In the genomic region with DNA sequence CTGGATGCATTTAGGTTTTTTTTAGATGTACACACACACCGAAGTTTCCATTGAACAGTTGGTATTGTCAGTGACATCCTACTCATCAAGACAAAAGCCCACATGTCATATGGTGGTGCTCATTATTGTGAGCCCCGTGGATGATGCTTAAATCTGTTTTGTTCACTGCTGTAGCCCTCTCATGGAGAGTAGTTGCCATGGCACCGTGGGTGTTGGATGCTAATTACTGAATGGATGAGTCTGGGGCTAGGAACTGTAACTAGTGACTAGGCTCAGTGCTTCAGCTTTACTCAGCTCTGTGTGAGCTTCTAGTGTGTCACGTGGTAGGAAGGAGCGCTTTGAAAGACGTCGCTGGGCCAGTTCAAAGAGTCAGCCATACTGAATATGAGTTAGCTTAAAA, we compare ENCODE assay signal across 12 mouse cellular contexts. TPM values are rescaled to one million over a fixed set of nuclear protein-coding genes. Genes with fewer than 3 reads are reported as not detected.
DNase-seq lines count a peak whose midpoint lies in the region; ATAC-seq lines count a peak whose summit lies in the region.
"Had no signal": no experiment of that assay in that cellular context is flagged by ENCODE, and none has a peak within 500 bp of the region (broad histone marks: within the 10 kb centered on the region; RNA-seq: fewer than 3 reads in every experiment).

No protein-coding gene starts in this region.

- H3K4me2 ChIP-seq in midbrain, embryonic 11.5 days, result no peak overlapping the region
- no peak overlapping the region for H3K4me2 ChIP-seq in forebrain, embryonic 14.5 days (ENCODE audit: low read length)
- H3K4me2 ChIP-seq: heart, embryonic 15.5 days; liver, embryonic 11.5 days had no signal

- 73% methylated on average over 7 of the region's 7 CpGs for WGBS in midbrain, embryonic 11.5 days
- 79% methylated on average over 7 of the region's 7 CpGs for WGBS in midbrain, embryonic 10.5 days
- 62% methylated on average over 7 of the region's 7 CpGs for WGBS in forebrain, embryonic 14.5 days

- no peak overlapping the region for H3K9ac ChIP-seq in midbrain, embryonic 11.5 days (ENCODE audit: low read length)
- no peak overlapping the region for H3K9ac ChIP-seq in forebrain, embryonic 14.5 days (ENCODE audit: low read length)
- H3K9ac ChIP-seq: heart, embryonic 15.5 days had no signal

- H3K4me1 ChIP-seq in midbrain, embryonic 11.5 days (ENCODE audit: control insufficient read depth, insufficient read depth, low read length), result 0 out of 2 replicates have a peak, but pooled peaks cover 2% of the 10 kb centered on the region
- H3K4me1 ChIP-seq in midbrain, embryonic 10.5 days, result peaks cover 6% of the 10 kb centered on the region; the same call in 1 of the 2 replicates
- peaks cover 6% of the 10 kb centered on the region; the same call in 1 of the 2 replicates for H3K4me1 ChIP-seq in forebrain, embryonic 14.5 days (ENCODE audit: control insufficient read depth, insufficient read depth, low read length)
- H3K4me1 ChIP-seq: heart, embryonic 15.5 days had no signal

- no peak overlapping the region for H3K4me3 ChIP-seq in midbrain, embryonic 11.5 days (ENCODE audit: low read depth, low read length)
- H3K4me3 ChIP-seq in midbrain, embryonic 10.5 days, result no peak overlapping the region
- no peak overlapping the region for H3K4me3 ChIP-seq in forebrain, embryonic 14.5 days (ENCODE audit: low read depth, low read length)
- H3K4me3 ChIP-seq: heart, embryonic 15.5 days had no signal

- no peaks in the 10 kb centered on the region for H3K36me3 ChIP-seq in midbrain, embryonic 11.5 days (ENCODE audit: control insufficient read depth, insufficient read depth, low read length)
- peaks cover 46% of the 10 kb centered on the region for H3K36me3 ChIP-seq in midbrain, embryonic 10.5 days
- peaks cover 29% of the 10 kb centered on the region for H3K36me3 ChIP-seq in forebrain, embryonic 14.5 days (ENCODE audit: control insufficient read depth, insufficient read depth, low read length)
- H3K36me3 ChIP-seq: heart, embryonic 15.5 days had no signal

- ATAC-seq in midbrain, embryonic 11.5 days (ENCODE audit: low FRiP score), result peak; percentile 40; the same call in 1 of the 2 replicates
- ATAC-seq in forebrain, embryonic 14.5 days, result peak; percentile 55; the same call in 1 of the 2 replicates

- intact Hi-C loops in heart, postnatal 36 days (cut with DNase I), result no loop called here

- no peaks in the 10 kb centered on the region for H3K27me3 ChIP-seq in midbrain, embryonic 11.5 days (ENCODE audit: control insufficient read depth, insufficient read depth, low read length)
- no peaks in the 10 kb centered on the region for H3K27me3 ChIP-seq in midbrain, embryonic 10.5 days (ENCODE audit: low read depth, poor library complexity, severe bottlenecking)
- H3K27me3 ChIP-seq in forebrain, embryonic 14.5 days (replicated peaks; ENCODE audit: control insufficient read depth, insufficient read depth, low read length), result no peaks in the 10 kb centered on the region
- H3K27me3 ChIP-seq: heart, embryonic 15.5 days had no signal

- H3K9me3 ChIP-seq in midbrain, embryonic 11.5 days (ENCODE audit: control insufficient read depth, low read length), result no peaks in the 10 kb centered on the region
- H3K9me3 ChIP-seq in midbrain, embryonic 10.5 days (replicated peaks), result no peaks in the 10 kb centered on the region
- no peaks in the 10 kb centered on the region for H3K9me3 ChIP-seq in forebrain, embryonic 14.5 days (replicated peaks; ENCODE audit: control insufficient read depth, low read length)
- H3K9me3 ChIP-seq: heart, embryonic 15.5 days had no signal

- H3K27ac ChIP-seq in midbrain, embryonic 11.5 days (ENCODE audit: low read depth, low read length), result no peak overlapping the region
- H3K27ac ChIP-seq in midbrain, embryonic 10.5 days (replicated peaks), result no peak overlapping the region
- no peak overlapping the region for H3K27ac ChIP-seq in forebrain, embryonic 14.5 days (ENCODE audit: low read depth, low read length)
- H3K27ac ChIP-seq: heart, embryonic 15.5 days had no signal

- no peak for DNase-seq in midbrain, embryonic 11.5 days (ENCODE audit: low spot score, missing footprints)
- DNase-seq in midbrain, embryonic 10.5 days (ENCODE audit: low spot score), result no peak
- no peak for DNase-seq in forebrain, embryonic 14.5 days (ENCODE audit: low spot score)
- peak; percentile 80 to 90 for DNase-seq in layer of hippocampus, adult 8-10 months (ENCODE audit: low spot score in 2 of 2)
- DNase-seq in retina, postnatal 1 day, result peak; percentile 80
- DNase-seq in heart, postnatal 36 days, result no peak
- no peak for DNase-seq in lung, postnatal 4 days
- no peak for DNase-seq in cerebellum, adult 11 months
- DNase-seq: cerebellum, postnatal 36 days; kidney, postnatal 10 days had no signal

RNA-seq across cellular contexts. Expression of gene Slain1, which starts 13.0 kb away (rescaled TPM):
- polyA plus RNA-seq in midbrain, embryonic 11.5 days (2014; fragmentation: Nextera tagmentation; extraction: Ambion mirVana), result 15.9 and 16.0 TPM in 2 replicates
- 4.6 and 8.3 TPM in 2 replicates for polyA plus RNA-seq in midbrain, embryonic 10.5 days (2016; fragmentation: Nextera tagmentation; extraction: Ambion mirVana)
- 23.5 and 27.1 TPM in 2 replicates for polyA plus RNA-seq in forebrain, embryonic 14.5 days (2014; fragmentation: Nextera tagmentation; extraction: Ambion mirVana)
- total RNA-seq in layer of hippocampus, adult 8-10 months (2022), result 10 to 100 TPM; 53.3 to 59.5 (median 55.2) TPM
- total RNA-seq in heart, postnatal 36 days (2021), result under 1 TPM; 0.22 TPM

Comparison
In these comparisons a context has a peak if more than half of its experiments do, and no peak if none do; other contexts are left out.
1. DNase-seq: peak in layer of hippocampus, adult 8-10 months (2 of 2) and retina, postnatal 1 day (single experiment); none in midbrain, embryonic 11.5 days (single experiment), midbrain, embryonic 10.5 days (single experiment), forebrain, embryonic 14.5 days (single experiment), heart, postnatal 36 days (0 of 2), lung, postnatal 4 days (0 of 2) and cerebellum, adult 11 months (single experiment).